Mouse (Mus musculus) liver, postnatal 0 days (tissue): ENCODE data around the gene Anln.

Experiments
- CTCF ChIP-seq: sonication (generic); IDR thresholded peaks from 2 replicates; pipeline ENCODE4 v1.5.1; 2016; ENCODE audit warnings: antibody characterized with exemption, low read depth
- EP300 ChIP-seq: IDR thresholded peaks from 2 replicates; pipeline ENCODE4 v1.6.1; 2016; ENCODE audit warnings: antibody characterized with exemption, low read depth, mild to moderate bottlenecking

GRCm38 (mm10) chr9:22309651-22310050 is 79.3 kb downstream of the Anln start:
- TF ChIP-seq CTCF (no peak), EP300 (no peak)
